Mouse (Mus musculus): ENCODE results near the gene Ptk7. TPM values are rescaled to one million over a fixed set of nuclear protein-coding genes. Genes with fewer than 3 reads are reported as not detected.

Ptk7 gene
- total RNA-seq, 1 experiment from 2014 or later = 7.2 TPM

DNA sequence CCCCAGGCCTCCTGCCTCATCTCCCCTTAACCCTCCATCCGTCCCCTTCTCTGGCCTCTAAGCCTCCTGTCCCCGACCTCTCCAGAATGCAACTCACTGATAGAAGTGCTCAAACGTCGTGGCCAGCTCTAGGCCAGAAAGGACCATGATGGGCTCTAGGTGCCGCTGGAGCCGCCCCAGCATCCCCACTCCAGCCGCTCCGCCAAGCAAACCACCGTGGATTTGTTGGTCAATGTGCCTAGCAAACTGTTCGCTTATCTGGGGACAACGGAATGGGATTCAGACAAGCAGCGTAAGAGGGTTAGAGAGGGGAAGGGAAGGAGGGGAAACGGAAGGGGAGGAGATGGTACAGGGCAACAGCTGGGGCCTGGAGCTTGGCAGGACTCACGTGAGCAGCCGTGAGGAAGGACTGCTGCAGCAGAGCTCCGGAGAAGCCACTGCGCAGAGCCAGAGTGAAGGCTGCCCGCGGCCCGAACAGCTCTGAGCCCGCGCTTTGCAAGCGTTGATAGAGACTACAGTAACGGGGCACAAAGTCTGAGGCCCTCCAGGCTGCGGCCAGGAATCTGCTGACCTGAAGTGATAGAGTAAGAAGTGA is 108.8 kb downstream of the Ptk7 start:
- ATAC-seq (replicated peaks in 1 of 2; ENCODE audit: insufficient read depth in 1 of 2, low FRiP score in 2 of 2, low TSS enrichment in 1 of 2, low read depth in 1 of 2, poor library complexity in 2 of 2, severe bottlenecking in 2 of 2) = peak; percentile 67 to 73

DNA sequence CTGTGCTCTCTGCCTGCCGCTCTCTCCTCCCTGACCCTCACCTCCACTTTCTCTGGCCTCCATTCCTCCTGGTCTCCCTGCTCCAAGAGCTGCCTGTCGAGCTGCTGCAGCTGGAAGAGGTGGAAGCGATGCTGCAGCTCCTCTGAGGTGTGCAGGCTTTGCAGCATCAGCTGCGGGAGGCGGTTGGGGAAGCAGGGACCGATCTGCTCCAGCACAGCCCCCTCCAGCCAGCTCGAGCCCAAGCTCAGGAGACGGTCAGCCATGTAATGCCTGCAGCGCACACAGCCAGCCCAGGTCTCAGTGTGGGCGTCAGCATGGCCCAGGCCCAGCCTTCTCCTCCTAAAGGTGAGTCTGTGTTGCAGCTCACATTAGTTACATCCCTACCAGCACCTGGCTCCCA is 109.3 kb downstream of the Ptk7 start:
- ATAC-seq (replicated peaks in 1 of 2; ENCODE audit: insufficient read depth in 1 of 2, low FRiP score in 2 of 2, low TSS enrichment in 1 of 2, low read depth in 1 of 2, poor library complexity in 2 of 2, severe bottlenecking in 2 of 2) = no peak

Other genes starting within 250 kb of the Ptk7 start
- 25.3 and 64.6 TPM in 2 replicates for gene Zfp318, start 245.8 kb downstream of the Ptk7 start, total RNA-seq (2017)
- gene Crip3, start 200.6 kb downstream of the Ptk7 start, total RNA-seq (2017) = not detected in 2 replicates
- not detected in 2 replicates for gene Slc22a7, start 191.0 kb downstream of the Ptk7 start, total RNA-seq (2017)
- gene Ttbk1, start 141.8 kb downstream of the Ptk7 start, total RNA-seq (2017) = 0.05 and 0.69 TPM in 2 replicates
- gene Dnph1, start 132.8 kb downstream of the Ptk7 start, total RNA-seq (2017) = 11.1 and 21.0 TPM in 2 replicates
- 32.9 and 33.6 TPM in 2 replicates for gene Cul9, start 83.1 kb downstream of the Ptk7 start, total RNA-seq (2017)
- gene Srf, start 73.3 kb downstream of the Ptk7 start, total RNA-seq (2017) = 28.3 and 30.8 TPM in 2 replicates
- 11.9 and 15.2 TPM in 2 replicates for gene Klc4, start 16.5 kb upstream of the Ptk7 start, total RNA-seq (2017)
- 61.8 and 66.1 TPM in 2 replicates for gene Mrpl2, start 16.7 kb upstream of the Ptk7 start, total RNA-seq (2017)
- 27.0 and 37.8 TPM in 2 replicates for gene Cul7, start 20.8 kb upstream of the Ptk7 start, total RNA-seq (2017)
- 38.1 and 47.0 TPM in 2 replicates for gene Rrp36, start 44.8 kb upstream of the Ptk7 start, total RNA-seq (2017)
- 53.3 and 74.4 TPM in 2 replicates for gene Mea1, start 49.3 kb upstream of the Ptk7 start, total RNA-seq (2017)
- gene Klhdc3, start 51.4 kb upstream of the Ptk7 start, total RNA-seq (2017) = 21.5 and 22.1 TPM in 2 replicates
- gene Ppp2r5d, start 75.6 kb upstream of the Ptk7 start, total RNA-seq (2017) = 37.0 and 37.4 TPM in 2 replicates
- gene Pex6, start 82.0 kb upstream of the Ptk7 start, total RNA-seq (2017) = 16.1 and 16.2 TPM in 2 replicates
- not detected in 2 replicates for gene Gnmt, start 99.7 kb upstream of the Ptk7 start, total RNA-seq (2017)
- 71.4 and 84.6 TPM in 2 replicates for gene Cnpy3, start 122.7 kb upstream of the Ptk7 start, total RNA-seq (2017)
- not detected in 2 replicates for gene Ptcra, start 134.2 kb upstream of the Ptk7 start, total RNA-seq (2017)
- 8.1 and 22.0 TPM in 2 replicates for gene 2310039H08Rik, start 143.1 kb upstream of the Ptk7 start, total RNA-seq (2017)
- gene Rpl7l1, start 153.2 kb upstream of the Ptk7 start, total RNA-seq (2017) = 121 and 185 TPM in 2 replicates
- 27.0 and 27.5 TPM in 2 replicates for gene Bicral, start 229.0 kb upstream of the Ptk7 start, total RNA-seq (2017)

Data from hematopoietic stem cell, adult 5-6 weeks (primary cell).